Mouse (Mus musculus): Measurements from ENCODE around the gene Tmem201.

GRCm38 (mm10) chr4:149684841-149685623 is 52.8 kb downstream of the Tmem201 start:
- TF ChIP-seq CTCF (IDR thresholded peaks at IDR 0.05; ENCODE audit: control insufficient read depth, insufficient read depth, insufficient read length) (no peak), CEBPB (IDR thresholded peaks at IDR 0.05; ENCODE audit: low read depth) (no peak)
